Mouse (Mus musculus) MEL (cell line): ENCODE data around the gene Napepld. TPM values are rescaled to one million over a fixed set of nuclear protein-coding genes. Genes with fewer than 3 reads are reported as not detected.

ENCODE experiments used
- DNase-seq: peaks from one replicate; pipeline ENCODE4 v3.0.0; 2011; ENCODE audit warnings: low read depth, low spot score
- H3K27ac ChIP-seq: 2 replicates; pipeline ENCODE4 v1.5.1; 2012; ENCODE audit warnings: low read depth, mild to moderate bottlenecking, control low read depth, low read length, moderate library complexity; ENCODE audit not compliant: control insufficient read depth
- H3K27me3 ChIP-seq, 2 experiments: fragments of 150-350 bp in 1 of 2; sonication (generic) in 1 of 2; 2 replicates each; pipeline ENCODE4 v1.6.1; 2012; ENCODE audit warnings: low read length in 2 of 2, mild to moderate bottlenecking in 2 of 2, improper control_type of control experiment in 1 of 2, moderate library complexity in 1 of 2; ENCODE audit not compliant: insufficient read depth in 2 of 2, control insufficient read depth in 1 of 2
- H3K36me3 ChIP-seq, 2 experiments: 2 replicates each; pipeline ENCODE4 v1.6.1; 2012 to 2014; ENCODE audit warnings: low read length in 2 of 2, improper control_type of control experiment in 1 of 2, inconsistent platforms in 1 of 2, mild to moderate bottlenecking in 1 of 2; ENCODE audit not compliant: insufficient read depth in 2 of 2, control insufficient read depth in 1 of 2
- H3K4me1 ChIP-seq, 2 experiments: fragments of 150-350 bp in 1 of 2; sonication (generic) in 1 of 2; 2 replicates each; pipeline ENCODE4 v1.6.1; 2012; ENCODE audit warnings: low read length in 2 of 2, improper control_type of control experiment in 1 of 2, mild to moderate bottlenecking in 1 of 2; ENCODE audit not compliant: insufficient read depth in 2 of 2, control insufficient read depth in 1 of 2
- H3K4me3 ChIP-seq, 2 experiments: fragments of 150-350 bp in 1 of 2; sonication (generic) in 1 of 2; 2 replicates each; pipeline ENCODE4 v1.5.1; 2012; ENCODE audit warnings: low read depth in 2 of 2, low read length in 2 of 2, mild to moderate bottlenecking in 2 of 2, moderate library complexity in 2 of 2, control low read depth in 1 of 2, improper control_type of control experiment in 1 of 2; ENCODE audit not compliant: control insufficient read depth in 1 of 2, insufficient read depth in 1 of 2
- H3K79me2 ChIP-seq: 2 replicates; pipeline ENCODE4 v1.6.1; 2012; ENCODE audit warnings: mild to moderate bottlenecking, low read length, moderate library complexity; ENCODE audit not compliant: control insufficient read depth, poor library complexity, insufficient read depth
- H3K9ac ChIP-seq: 2 replicates; pipeline ENCODE4 v1.6.1; 2012; ENCODE audit warnings: low read depth, mild to moderate bottlenecking, control low read depth, low read length, moderate library complexity; ENCODE audit not compliant: control insufficient read depth, poor library complexity, severe bottlenecking
- H3K9me3 ChIP-seq: fragments of 150-350 bp; sonication (generic); replicated peaks from 2 replicates; pipeline ENCODE4 v1.6.1; 2012; ENCODE audit warnings: mild to moderate bottlenecking, low read length, improper control_type of control experiment, moderate library complexity; ENCODE audit not compliant: insufficient read depth
- BHLHE40 ChIP-seq: IDR thresholded peaks from 2 replicates; pipeline ENCODE4 v1.6.1; 2012; ENCODE audit warnings: low read depth, mild to moderate bottlenecking, inconsistent platforms, low read length, improper control_type of control experiment, borderline replicate concordance
- CHD2 ChIP-seq: IDR thresholded peaks from 2 replicates; pipeline ENCODE4 v1.6.1; 2011; ENCODE audit warnings: low read length, improper control_type of control experiment
- CTCF ChIP-seq, 3 experiments: IDR thresholded peaks in 2 of 3; conservative IDR thresholded peaks in 1 of 3; 2 replicates each; pipeline ENCODE4 v1.5.1; 2011 to 2012; ENCODE audit warnings: low read length in 3 of 3, low read depth in 2 of 3, mild to moderate bottlenecking in 2 of 3, improper control_type of control experiment in 1 of 3, inconsistent platforms in 1 of 3, mixed read lengths in 1 of 3, moderate library complexity in 1 of 3; ENCODE audit not compliant: control insufficient read depth in 1 of 3, insufficient read depth in 1 of 3, poor library complexity in 1 of 3, severe bottlenecking in 1 of 3
- E2F4 ChIP-seq: IDR thresholded peaks from 2 replicates; pipeline ENCODE4 v1.6.1; 2011; ENCODE audit warnings: low read depth, low read length, improper control_type of control experiment, borderline replicate concordance
- EP300 ChIP-seq, 2 experiments: IDR thresholded peaks; 2 replicates each; pipeline ENCODE4 v1.6.1; 2011; ENCODE audit warnings: improper control_type of control experiment in 2 of 2, low read length in 2 of 2, low read depth in 1 of 2, mild to moderate bottlenecking in 1 of 2
- ETS1 ChIP-seq: IDR thresholded peaks from 2 replicates; pipeline ENCODE4 v1.6.1; 2012; ENCODE audit warnings: low read depth, mild to moderate bottlenecking, inconsistent platforms, low read length, improper control_type of control experiment, moderate library complexity
- GATA1 ChIP-seq: IDR thresholded peaks from 2 replicates; pipeline ENCODE4 v1.6.1; 2011; ENCODE audit warnings: low read depth, low read length, improper control_type of control experiment
- MAFK ChIP-seq: IDR thresholded peaks from 2 replicates; pipeline ENCODE4 v1.6.1; 2011; ENCODE audit warnings: low read depth, mild to moderate bottlenecking, low read length, improper control_type of control experiment, borderline replicate concordance
- MAX ChIP-seq: IDR thresholded peaks from 2 replicates; pipeline ENCODE4 v1.6.1; 2011; ENCODE audit warnings: low read length, improper control_type of control experiment
- MAZ ChIP-seq: IDR thresholded peaks from 2 replicates; pipeline ENCODE4 v1.6.1; 2012; ENCODE audit warnings: low read depth, mild to moderate bottlenecking, inconsistent platforms, low read length, improper control_type of control experiment
- MEF2A ChIP-seq: IDR thresholded peaks from 2 replicates; pipeline ENCODE4 v1.6.1; 2014; ENCODE audit warnings: low read depth, mild to moderate bottlenecking, inconsistent platforms, low read length, improper control_type of control experiment; ENCODE audit not compliant: poor library complexity, insufficient replicate concordance, severe bottlenecking; ENCODE audit errors: extremely low read depth
- MXI1 ChIP-seq: IDR thresholded peaks from 2 replicates; pipeline ENCODE4 v1.6.1; 2011; ENCODE audit warnings: mild to moderate bottlenecking, low read depth, low read length, improper control_type of control experiment
- MYB ChIP-seq: IDR thresholded peaks from 2 replicates; pipeline ENCODE4 v1.6.1; 2011; ENCODE audit warnings: mild to moderate bottlenecking, low read depth, low read length, improper control_type of control experiment
- NELFE ChIP-seq: IDR thresholded peaks from 2 replicates; pipeline ENCODE4 v1.6.1; 2011; ENCODE audit warnings: low read depth, low read length, improper control_type of control experiment
- NRF1 ChIP-seq: IDR thresholded peaks from 2 replicates; pipeline ENCODE4 v1.6.1; 2014; ENCODE audit warnings: low read depth, mild to moderate bottlenecking, inconsistent platforms, low read length, improper control_type of control experiment, moderate library complexity; ENCODE audit not compliant: poor library complexity, insufficient read depth, severe bottlenecking
- RAD21 ChIP-seq: IDR thresholded peaks from 2 replicates; pipeline ENCODE4 v1.6.1; 2011; ENCODE audit warnings: mild to moderate bottlenecking, low read depth, low read length, improper control_type of control experiment
- RCOR1 ChIP-seq: IDR thresholded peaks from 2 replicates; pipeline ENCODE4 v1.6.1; 2012; ENCODE audit warnings: low read depth, mild to moderate bottlenecking, inconsistent platforms, low read length, improper control_type of control experiment
- SIN3A ChIP-seq: IDR thresholded peaks from 2 replicates; pipeline ENCODE4 v1.6.1; 2012; ENCODE audit warnings: low read length, improper control_type of control experiment, inconsistent platforms
- TAL1 ChIP-seq: IDR thresholded peaks from 2 replicates; pipeline ENCODE4 v1.6.1; 2012; ENCODE audit warnings: mild to moderate bottlenecking, inconsistent platforms, low read length, moderate library complexity, mixed read lengths
- TBP ChIP-seq: IDR thresholded peaks from 2 replicates; pipeline ENCODE4 v1.8.0; 2011; ENCODE audit warnings: low read depth, low read length, improper control_type of control experiment
- UBTF ChIP-seq: IDR thresholded peaks from 2 replicates; pipeline ENCODE4 v1.6.1; 2012; ENCODE audit warnings: low read depth, mild to moderate bottlenecking, inconsistent platforms, low read length, improper control_type of control experiment, moderate library complexity, borderline replicate concordance; ENCODE audit not compliant: insufficient read depth
- USF1 ChIP-seq: IDR thresholded peaks from 2 replicates; pipeline ENCODE4 v1.6.1; 2014; ENCODE audit warnings: low read depth, mild to moderate bottlenecking, inconsistent platforms, low read length, improper control_type of control experiment, moderate library complexity
- USF2 ChIP-seq, 2 experiments: IDR thresholded peaks; 2 replicates each; pipeline ENCODE4 v1.6.1; 2011 to 2012; ENCODE audit warnings: improper control_type of control experiment in 2 of 2, low read length in 2 of 2, borderline replicate concordance in 1 of 2, inconsistent platforms in 1 of 2, low read depth in 1 of 2, mild to moderate bottlenecking in 1 of 2; ENCODE audit not compliant: insufficient read depth in 1 of 2
- ZC3H11A ChIP-seq: IDR thresholded peaks from 2 replicates; pipeline ENCODE4 v1.6.1; 2012; ENCODE audit warnings: low read depth, mild to moderate bottlenecking, inconsistent platforms, low read length, improper control_type of control experiment
- ZMIZ1 ChIP-seq: IDR thresholded peaks from 2 replicates; pipeline ENCODE4 v1.6.1; 2012; ENCODE audit warnings: low read depth, mild to moderate bottlenecking, inconsistent platforms, low read length, improper control_type of control experiment, moderate library complexity
- polyA plus RNA-seq, 2 experiments: library from polyadenylated mRNA; stranded (reverse) in 1 of 2; unstranded in 1 of 2; fragments of >175 nt in 1 of 2; fragments of >200 nt in 1 of 2; gene quantifications; 2 replicates each; pipeline versions ENCODE4 v1.2.1 to v1.2.4; 2012; ENCODE audit warnings: low replicate concordance in 2 of 2, low read depth in 1 of 2; ENCODE audit not compliant: insufficient read length in 2 of 2, insufficient read depth in 1 of 2, missing spikeins in 1 of 2
- total RNA-seq: library from RNA; depleted of rRNA; stranded (reverse); fragments of 300-350 nt; gene quantifications from 2 replicates; pipeline ENCODE4 v1.2.3, GENCODE M21; 2012

Gene Napepld
- total and polyA plus RNA-seq, 3 experiments: 1.5 to 3.0 TPM; not detected in 1

DNA sequence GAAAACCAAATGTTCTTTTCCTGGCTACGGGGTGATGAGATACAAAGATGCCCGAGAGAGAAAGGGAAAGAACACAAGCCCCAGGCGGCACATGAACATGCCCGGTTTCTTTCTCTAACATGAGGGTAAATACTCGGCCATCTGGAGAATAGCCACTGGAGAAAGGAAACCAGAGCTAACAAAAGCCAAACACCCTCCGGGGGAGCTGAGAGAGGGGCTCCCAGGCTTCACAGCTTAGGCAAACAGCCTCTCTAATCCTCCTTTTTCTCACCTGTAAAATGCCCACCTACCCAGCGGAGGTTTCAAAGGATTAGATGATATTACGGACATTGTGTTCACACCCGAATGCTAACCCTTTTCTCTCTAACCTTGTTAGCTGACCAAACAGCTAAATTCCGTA lies 16.2 kb downstream of the Napepld start:
- TF ChIP-seq EP300 (IDR thresholded peaks at IDR 0.05; ENCODE audit: low read depth in 1 of 2, low read length in 2 of 2) (no peak), TAL1 (no peak), ETS1 (no peak), MAX (no peak), TBP (no peak), NRF1 (no peak), USF1 (no peak), MAZ (no peak), CTCF (IDR thresholded peaks at IDR 0.05 in 2 of 3, conservative IDR thresholded peaks at IDR 0.05 in 1 of 3; ENCODE audit: control insufficient read depth in 1 of 3, insufficient read depth in 1 of 3, low read depth in 2 of 3, low read length in 3 of 3, poor library complexity in 1 of 3, severe bottlenecking in 1 of 3) (no peak), MYB (no peak), RAD21 (no peak), NELFE (no peak)
- no peaks in the 10 kb centered on the region for H3K27me3 ChIP-seq
- H3K79me2 ChIP-seq: no peaks in the 10 kb centered on the region
- no peak overlapping the region for H3K27ac ChIP-seq
- no peak for DNase-seq
- peaks cover 4 to 7% of the 10 kb centered on the region in 2 experiments; a peak in 2 of 4 replicates for H3K4me1 ChIP-seq
- peaks cover 0 to 11% of the 10 kb centered on the region in 2 experiments; a peak in 2 of 4 replicates for H3K36me3 ChIP-seq
- H3K9ac ChIP-seq: no peak overlapping the region
- no peak overlapping the region for H3K4me3 ChIP-seq
- no peaks in the 10 kb centered on the region for H3K9me3 ChIP-seq

DNA sequence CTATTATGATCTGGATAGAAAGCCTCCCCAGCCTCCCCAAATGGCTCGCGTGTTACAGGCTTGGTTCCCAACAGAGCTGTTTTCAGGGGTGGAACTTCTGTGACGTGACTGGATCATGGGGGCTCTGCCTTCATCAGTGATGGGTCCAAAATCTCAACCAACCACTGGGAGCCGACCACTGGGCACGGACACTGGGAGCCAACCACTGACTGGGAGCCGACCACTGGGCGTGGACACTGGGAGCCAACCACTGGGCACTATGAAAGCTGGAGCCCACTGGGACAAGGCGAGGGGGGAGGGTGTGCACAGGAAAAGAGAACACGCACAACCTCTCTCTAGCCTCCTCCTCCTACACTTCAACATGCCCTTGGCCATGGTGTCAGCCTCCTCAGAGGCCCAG lies 17.4 kb downstream of the Napepld start:
- Histone ChIP-seq H3K27ac (no peak overlapping the region), H3K27me3 (no peaks in the 10 kb centered on the region), H3K36me3 (peaks cover 0 to 11% of the 10 kb centered on the region in 2 experiments; a peak in 2 of 4 replicates)
- TF ChIP-seq CHD2: no peak
- no peak for TF ChIP-seq MEF2A
- TF ChIP-seq TBP: no peak
- TF ChIP-seq E2F4: no peak
- no peak for TF ChIP-seq RCOR1
- no peak for TF ChIP-seq UBTF
- no peak for TF ChIP-seq USF2 (IDR thresholded peaks at IDR 0.05; ENCODE audit: borderline replicate concordance in 1 of 2, insufficient read depth in 1 of 2, low read depth in 1 of 2, low read length in 2 of 2)
- TF ChIP-seq BHLHE40: no peak
- TF ChIP-seq MYB: no peak
- no peak for TF ChIP-seq TAL1
- TF ChIP-seq ZC3H11A: no peak
- TF ChIP-seq MXI1: no peak
- TF ChIP-seq EP300 (IDR thresholded peaks at IDR 0.05; ENCODE audit: low read depth in 1 of 2, low read length in 2 of 2): no peak
- no peak for TF ChIP-seq MAFK
- TF ChIP-seq MAX: no peak
- no peak for TF ChIP-seq ZMIZ1
- no peak for TF ChIP-seq GATA1
- no peak for TF ChIP-seq SIN3A
- TF ChIP-seq, all 39 proteins: peak for 0
- H3K9me3 ChIP-seq: no peaks in the 10 kb centered on the region
- no peak for DNase-seq
- H3K79me2 ChIP-seq: no peaks in the 10 kb centered on the region
- H3K9ac ChIP-seq: no peak overlapping the region
- no peak overlapping the region for H3K4me3 ChIP-seq
- H3K4me1 ChIP-seq: peaks cover 4 to 7% of the 10 kb centered on the region in 2 experiments; a peak in 2 of 4 replicates
